Mouse (Mus musculus) stomach, postnatal 0 days (tissue): Measurements from ENCODE around the gene Irf4.

Source experiments
- CTCF ChIP-seq: IDR thresholded peaks from 2 replicates; pipeline ENCODE4 v1.5.1; 2016; ENCODE audit warnings: antibody characterized with exemption, low read depth, mild to moderate bottlenecking, moderate library complexity
- EP300 ChIP-seq: optimal IDR thresholded peaks from 2 replicates; pipeline ENCODE3; 2016; ENCODE audit warnings: antibody characterized with exemption

DNA sequence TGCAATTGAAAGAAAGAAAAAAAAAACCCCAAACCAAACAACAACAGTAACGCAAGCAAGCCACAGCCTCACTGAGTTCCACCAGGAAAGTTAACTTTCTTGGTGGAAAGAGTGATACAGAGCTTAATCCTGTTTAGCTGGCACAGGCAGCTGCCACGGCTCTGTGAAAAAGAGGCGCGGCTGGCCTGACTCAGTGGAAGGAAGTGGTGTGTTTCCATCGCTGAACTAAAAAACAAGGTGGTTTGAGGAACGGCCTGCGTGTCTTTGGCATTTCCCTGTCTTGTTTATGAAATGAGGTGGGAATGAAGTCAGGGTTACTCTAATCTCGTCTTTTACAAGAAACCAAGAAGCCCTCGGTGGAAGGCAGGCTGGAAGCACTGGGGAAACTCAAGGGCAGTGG lies 43.3 kb downstream of the Irf4 start:
- TF ChIP-seq CTCF (no peak), EP300 (no peak)
